Mouse (Mus musculus): ENCODE measurements around the gene Ttyh2. TPM values are rescaled to one million over a fixed set of nuclear protein-coding genes. Genes with fewer than 3 reads are reported as not detected.
A peak's percentile ranks its signal among the peaks of the same experiment; 100 is the strongest.

The Ttyh2 gene
- polyA plus RNA-seq, 1 experiment from 2014 or later: 8.1 TPM

GRCm38 (mm10) chr11:114682321-114682900 lies 7.2 kb downstream of the Ttyh2 start:
- peaks cover 2% of the 10 kb centered on the region; the same call in 1 of the 2 replicates for H3K27me3 ChIP-seq
- H3K9ac ChIP-seq: no peak overlapping the region
- no peaks in the 10 kb centered on the region for H3K36me3 ChIP-seq (replicated peaks)
- H3K4me2 ChIP-seq: no peak overlapping the region
- no peak overlapping the region for H3K4me3 ChIP-seq (replicated peaks)
- no peaks in the 10 kb centered on the region for H3K9me3 ChIP-seq (replicated peaks)
- peaks cover 52% of the 10 kb centered on the region for H3K4me1 ChIP-seq (replicated peaks)
- H3K27ac ChIP-seq (replicated peaks): no peak overlapping the region
- no peak for ATAC-seq (ENCODE audit: insufficient read depth)
- WGBS (ENCODE audit: insufficient replicate concordance): 80% methylated on average over 13 of the region's 13 CpGs

GRCm38 (mm10) chr11:114683029-114683721 lies 7.9 kb downstream of the Ttyh2 start:
- Histone ChIP-seq H3K9me3 (replicated peaks) (no peaks in the 10 kb centered on the region), H3K4me1 (replicated peaks) (peaks cover 52% of the 10 kb centered on the region)

GRCm38 (mm10) chr11:114683722-114684621 lies 8.7 kb downstream of the Ttyh2 start:
- 57% methylated on average over 20 of the region's 20 CpGs for WGBS (ENCODE audit: insufficient replicate concordance)
- Histone ChIP-seq H3K36me3 (replicated peaks) (no peaks in the 10 kb centered on the region), H3K9ac (no peak overlapping the region), H3K4me3 (replicated peaks) (no peak overlapping the region), H3K4me2 (no peak overlapping the region), H3K9me3 (replicated peaks) (no peaks in the 10 kb centered on the region), H3K4me1 (replicated peaks) (peaks cover 52% of the 10 kb centered on the region), H3K27me3 (no peaks in the 10 kb centered on the region), H3K27ac (replicated peaks) (no peak overlapping the region)
- ATAC-seq (ENCODE audit: insufficient read depth): no peak

More at GRCm38 (mm10) chr11:114683029-114683721, 7.9 kb downstream of the Ttyh2 start:
- H3K9ac ChIP-seq: no peak overlapping the region
- H3K27me3 ChIP-seq: no peaks in the 10 kb centered on the region
- ATAC-seq (ENCODE audit: insufficient read depth): no peak
- H3K36me3 ChIP-seq (replicated peaks): no peaks in the 10 kb centered on the region
- WGBS (ENCODE audit: insufficient replicate concordance): 73% methylated on average over 10 of the region's 10 CpGs
- H3K27ac ChIP-seq (replicated peaks): no peak overlapping the region
- H3K4me3 ChIP-seq (replicated peaks): no peak overlapping the region
- H3K4me2 ChIP-seq: no peak overlapping the region

- H3K27ac ChIP-seq (replicated peaks): no peak overlapping the region; the same call in 1 of the 2 replicates
- no peak overlapping the region for H3K9ac ChIP-seq
- H3K4me1 ChIP-seq (replicated peaks): peaks cover 46% of the 10 kb centered on the region
- WGBS (ENCODE audit: insufficient replicate concordance): 69% methylated on average over 14 of the region's 14 CpGs
- no peaks in the 10 kb centered on the region for H3K9me3 ChIP-seq (replicated peaks)
- no peak overlapping the region for H3K4me3 ChIP-seq (replicated peaks)
- ATAC-seq (ENCODE audit: insufficient read depth): peak; percentile 63
- no peaks in the 10 kb centered on the region for H3K27me3 ChIP-seq
- no peaks in the 10 kb centered on the region for H3K36me3 ChIP-seq (replicated peaks)
- no peak overlapping the region for H3K4me2 ChIP-seq
These were observed 9.6 kb downstream of the Ttyh2 start for GRCm38 (mm10) chr11:114684627-114685373.

GRCm38 (mm10) chr11:114685526-114686040 lies 10.4 kb downstream of the Ttyh2 start:
- Histone ChIP-seq H3K27me3 (no peaks in the 10 kb centered on the region), H3K9ac (no peak overlapping the region), H3K27ac (replicated peaks) (no peak overlapping the region; the same call in 1 of the 2 replicates), H3K4me2 (no peak overlapping the region), H3K4me3 (replicated peaks) (no peak overlapping the region), H3K4me1 (replicated peaks) (peaks cover 39% of the 10 kb centered on the region), H3K9me3 (replicated peaks) (no peaks in the 10 kb centered on the region), H3K36me3 (replicated peaks) (0 out of 2 replicates have a peak, but pooled peaks cover 5% of the 10 kb centered on the region)
- 56% methylated on average over 9 of the region's 9 CpGs for WGBS (ENCODE audit: insufficient replicate concordance)
- ATAC-seq (ENCODE audit: insufficient read depth): no peak

- Histone ChIP-seq H3K9ac (no peak overlapping the region), H3K4me3 (replicated peaks) (no peak overlapping the region), H3K4me2 (no peak overlapping the region), H3K27me3 (no peaks in the 10 kb centered on the region), H3K27ac (replicated peaks) (no peak overlapping the region), H3K36me3 (replicated peaks) (0 out of 2 replicates have a peak, but pooled peaks cover 5% of the 10 kb centered on the region), H3K4me1 (replicated peaks) (peaks cover 33% of the 10 kb centered on the region), H3K9me3 (replicated peaks) (no peaks in the 10 kb centered on the region)
- WGBS (ENCODE audit: insufficient replicate concordance): 75% methylated on average over 16 of the region's 16 CpGs
- ATAC-seq (ENCODE audit: insufficient read depth): no peak
These were observed 11.2 kb downstream of the Ttyh2 start for GRCm38 (mm10) chr11:114686221-114686959.

GRCm38 (mm10) chr11:114687574-114688188 lies 12.4 kb downstream of the Ttyh2 start:
- no peak for ATAC-seq (ENCODE audit: insufficient read depth)
- Histone ChIP-seq H3K4me2 (no peak overlapping the region), H3K4me3 (replicated peaks) (no peak overlapping the region), H3K9ac (no peak overlapping the region), H3K27ac (replicated peaks) (peak overlapping the region; percentile 6; the same call in 1 of the 2 replicates), H3K9me3 (replicated peaks) (no peaks in the 10 kb centered on the region), H3K36me3 (replicated peaks) (0 out of 2 replicates have a peak, but pooled peaks cover 5% of the 10 kb centered on the region), H3K4me1 (replicated peaks) (peaks cover 31% of the 10 kb centered on the region), H3K27me3 (no peaks in the 10 kb centered on the region)
- WGBS (ENCODE audit: insufficient replicate concordance): 42% methylated on average over 9 of the region's 10 CpGs

- H3K4me1 ChIP-seq (replicated peaks): peaks cover 20% of the 10 kb centered on the region
These were observed 13.5 kb downstream of the Ttyh2 start for GRCm38 (mm10) chr11:114688729-114689128.

GRCm38 (mm10) chr11:114690192-114690591 lies 15.0 kb downstream of the Ttyh2 start:
- ATAC-seq (ENCODE audit: insufficient read depth): no peak
- peaks cover 8% of the 10 kb centered on the region; the same call in 1 of the 2 replicates for H3K4me1 ChIP-seq (replicated peaks)
- H3K4me3 ChIP-seq (replicated peaks): no peak overlapping the region
- WGBS (ENCODE audit: insufficient replicate concordance): 81% methylated on average over 15 of the region's 15 CpGs
- no peak overlapping the region for H3K4me2 ChIP-seq
- no peaks in the 10 kb centered on the region for H3K27me3 ChIP-seq
- H3K9me3 ChIP-seq (replicated peaks): no peaks in the 10 kb centered on the region
- no peak overlapping the region for H3K27ac ChIP-seq (replicated peaks)
- 0 out of 2 replicates have a peak, but pooled peaks cover 5% of the 10 kb centered on the region for H3K36me3 ChIP-seq (replicated peaks)
- no peak overlapping the region for H3K9ac ChIP-seq

More at GRCm38 (mm10) chr11:114688729-114689128, 13.5 kb downstream of the Ttyh2 start:
- Histone ChIP-seq H3K4me3 (replicated peaks) (no peak overlapping the region), H3K27ac (replicated peaks) (no peak overlapping the region), H3K9ac (no peak overlapping the region), H3K36me3 (replicated peaks) (0 out of 2 replicates have a peak, but pooled peaks cover 5% of the 10 kb centered on the region), H3K9me3 (replicated peaks) (no peaks in the 10 kb centered on the region), H3K27me3 (no peaks in the 10 kb centered on the region), H3K4me2 (no peak overlapping the region)
- ATAC-seq (ENCODE audit: insufficient read depth): no peak
- 49% methylated on average over 3 of the region's 3 CpGs for WGBS (ENCODE audit: insufficient replicate concordance)

Measured in liver, embryonic 15.5 days (tissue).